Comparison of ENCODE assay signal across 15 mouse cellular contexts in genomic region chr8:115745648-115746047, GRCm38 (mm10).
"Had no signal": no experiment of that assay in that cellular context is flagged by ENCODE, and none has a peak within 500 bp of the region (broad histone marks: within the 10 kb centered on the region; RNA-seq: fewer than 3 reads in every experiment).

No protein-coding gene starts in this region.

- H3K4me3 ChIP-seq: left cerebral cortex, adult 2 months; limb, embryonic 15.5 days; liver, embryonic 15.5 days; midbrain, embryonic 10.5 days; midbrain, embryonic 15.5 days; neural tube, embryonic 13.5 days had no signal

- ATAC-seq: midbrain, embryonic 15.5 days had no signal

- H3K4me1 ChIP-seq: limb, embryonic 15.5 days; liver, embryonic 15.5 days; midbrain, embryonic 10.5 days; midbrain, embryonic 15.5 days; neural tube, embryonic 13.5 days had no signal

- DNase-seq: kidney, adult 9 months; kidney, postnatal 14 days; lung, embryonic 14.5 days; lung, postnatal 10 days; lung, postnatal 4 days; retina, postnatal 1 day; right cerebral cortex, postnatal 4 days; spleen, adult 18-20 months; thymus, postnatal 36 days had no signal

- H3K36me3 ChIP-seq: limb, embryonic 15.5 days; liver, embryonic 15.5 days; midbrain, embryonic 10.5 days; midbrain, embryonic 15.5 days; neural tube, embryonic 13.5 days had no signal

- H3K27ac ChIP-seq: left cerebral cortex, adult 2 months; limb, embryonic 15.5 days; liver, embryonic 15.5 days; midbrain, embryonic 10.5 days; midbrain, embryonic 15.5 days; neural tube, embryonic 13.5 days had no signal

- H3K27me3 ChIP-seq: limb, embryonic 15.5 days; liver, embryonic 15.5 days; midbrain, embryonic 15.5 days; neural tube, embryonic 13.5 days had no signal

- H3K4me2 ChIP-seq: limb, embryonic 15.5 days; liver, embryonic 15.5 days; lung, embryonic 14.5 days; midbrain, embryonic 15.5 days; neural tube, embryonic 13.5 days had no signal

- H3K9me3 ChIP-seq: limb, embryonic 15.5 days; liver, embryonic 15.5 days; midbrain, embryonic 15.5 days had no signal

- H3K9ac ChIP-seq: limb, embryonic 15.5 days; liver, embryonic 15.5 days; lung, embryonic 14.5 days; midbrain, embryonic 15.5 days; neural tube, embryonic 13.5 days had no signal
